Comparison of ENCODE assay signal across 8 mouse cellular contexts in genomic region chr3:138143315-138144059, GRCm38 (mm10). TPM values are rescaled to one million over a fixed set of nuclear protein-coding genes. Genes with fewer than 3 reads are reported as not detected.
A peak's percentile ranks its signal among the peaks of the same experiment; 100 is the strongest.
DNase-seq lines count a peak whose midpoint lies in the region; ATAC-seq lines count a peak whose summit lies in the region.

Gene Trmt10a (plus strand): TSS chr3:138143448.

- ATAC-seq in inflammation-experienced regulatory T-cells, adult 6 months: peak; percentile 90
- peak; percentile 91 for ATAC-seq in megakaryocyte-erythroid progenitor cell, adult 5-6 weeks (replicated peaks; ENCODE audit: low FRiP score, low TSS enrichment, poor library complexity, severe bottlenecking)

- intact Hi-C loops in gastrocnemius, postnatal 14 days (cut with DNase I; ENCODE audit: low total_unique reads): loop anchor here (10.0 kb wide), 1 partner anchor 279 kb away; the partner anchor contains the start of genes Dnajb14 and H2afz
- intact Hi-C loops in left cerebral cortex, postnatal 10 days (cut with DNase I): loop anchor here (2.0 to 5.0 kb wide), 3 partner anchors 66 to 279 kb away; partner anchors contain the start of gene H2afz

- DNase-seq in adrenal gland, adult (ENCODE audit: inconsistent age in 2 of 2, low spot score in 1 of 2): peak; percentile 98 to 99
- peak; percentile 99 for DNase-seq in embryo, embryonic 10.5 days (ENCODE audit: low spot score)
- peak; percentile 99 for DNase-seq in gastrocnemius, postnatal 14 days
- peak; percentile 97 to 99 for DNase-seq in left cerebral cortex, postnatal 10 days (ENCODE audit: extremely low spot score in 1 of 2, low spot score in 2 of 2)
- DNase-seq in right cerebral cortex, postnatal 25 days: peak; percentile 97
- DNase-seq in urinary bladder, postnatal 4 days (ENCODE audit: low spot score in 2 of 2): peak; percentile 96 to 99

RNA-seq across cellular contexts. Expression of gene Trmt10a, which starts in this region (rescaled TPM):
- total RNA-seq in gastrocnemius, postnatal 14 days (2021): 1 to 10 TPM; 2.4 to 2.5 TPM
- polyA plus RNA-seq in inflammation-experienced regulatory T-cells, adult 6 months (2017; shearing (Covaris generic)): 10 to 100 TPM in 2 of 3 experiments, 1 to 10 TPM in 1; 9.3 to 11.3 (median 10.4) TPM
- total RNA-seq in left cerebral cortex, postnatal 10 days (2021): 1 to 10 TPM; 4.1 to 7.7 TPM
- 4.4 and 7.3 TPM in 2 replicates for total RNA-seq in megakaryocyte-erythroid progenitor cell, adult 5-6 weeks (2014; fragmentation: Nextera tagmentation)
- total RNA-seq in megakaryocyte-erythroid progenitor cell, adult 5-6 weeks (2017): 8.5 and 30.6 TPM in 2 replicates

Comparison
In these comparisons a context has a peak if more than half of its experiments do, and no peak if none do; other contexts are left out.
1. Peak in every context shown above with its lines: DNase-seq and ATAC-seq.